9 mouse cellular contexts compared by ENCODE assay signal in the genomic region with DNA sequence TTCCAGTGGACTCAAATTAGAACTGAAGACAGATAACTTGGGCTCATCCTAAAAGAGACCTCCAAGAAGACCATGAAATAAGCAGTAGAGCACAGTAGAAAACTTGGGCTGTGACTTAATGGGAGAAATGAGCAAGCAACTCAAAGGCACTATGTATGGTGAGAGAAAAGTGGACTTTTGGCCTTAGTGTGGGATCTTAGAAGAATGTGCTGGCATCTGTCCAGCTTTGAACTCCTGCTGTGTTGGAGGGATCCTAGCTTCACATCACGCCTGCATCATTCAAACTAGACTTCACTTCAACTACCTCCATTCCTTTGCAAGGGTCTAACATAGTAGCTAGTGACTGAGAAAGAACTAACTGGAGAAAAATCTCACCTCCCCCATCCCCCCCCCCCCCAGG.
A peak's percentile ranks its signal among the peaks of the same experiment; 100 is the strongest.
DNase-seq lines count a peak whose midpoint lies in the region; ATAC-seq and TF ChIP-seq lines count a peak whose summit lies in the region.
"Had no signal": no experiment of that assay in that cellular context is flagged by ENCODE, and none has a peak within 500 bp of the region (broad histone marks: within the 10 kb centered on the region; RNA-seq: fewer than 3 reads in every experiment).

No protein-coding gene starts in this region.

- no peaks in the 10 kb centered on the region for H3K9me3 ChIP-seq in kidney, embryonic 15.5 days (replicated peaks)
- H3K9me3 ChIP-seq in liver, embryonic 14.5 days (ENCODE audit: control insufficient read depth, low read length): no peaks in the 10 kb centered on the region
- H3K9me3 ChIP-seq in forebrain, postnatal 0 days (ENCODE audit: low read length): no peaks in the 10 kb centered on the region

- no peak for ATAC-seq in kidney, embryonic 15.5 days (replicated peaks; ENCODE audit: low FRiP score)
- ATAC-seq in erythroid progenitor cell, adult 5-6 weeks (replicated peaks; ENCODE audit: low FRiP score, poor library complexity, severe bottlenecking): peak; percentile 17
- ATAC-seq in liver, embryonic 14.5 days (ENCODE audit: insufficient read depth): peak; percentile 27; the same call in 1 of the 2 replicates
- no peak for ATAC-seq in forebrain, postnatal 0 days

- H3K4me3 ChIP-seq in kidney, adult 2 months (ENCODE audit: insufficient read depth, low read depth, low read length): no peak overlapping the region
- H3K4me3 ChIP-seq in kidney, embryonic 15.5 days (replicated peaks): no peak overlapping the region
- peak overlapping the region; percentile 22; a peak in 3 of 4 replicates for H3K4me3 ChIP-seq in liver, embryonic 14.5 days (ENCODE audit: insufficient read depth in 1 of 2, low read depth in 2 of 2, low read length in 2 of 2)
- no peak overlapping the region for H3K4me3 ChIP-seq in forebrain, postnatal 0 days (ENCODE audit: low read depth, low read length)

- TF ChIP-seq CTCF in kidney, adult 2 months (conservative IDR thresholded peaks at IDR 0.05; ENCODE audit: insufficient read depth, insufficient read length, low read depth, low read length): no peak
- no peak for TF ChIP-seq CTCF in liver, embryonic 14.5 days (IDR thresholded peaks at IDR 0.05; ENCODE audit: low read depth)
- no peak for TF ChIP-seq CTCF in forebrain, postnatal 0 days (IDR thresholded peaks at IDR 0.05; ENCODE audit: low read depth)

- H3K27ac ChIP-seq in kidney, adult 2 months (ENCODE audit: insufficient read depth, low read depth, low read length): no peak overlapping the region
- no peak overlapping the region; the same call in 1 of the 2 replicates for H3K27ac ChIP-seq in kidney, embryonic 15.5 days
- H3K27ac ChIP-seq in liver, embryonic 14.5 days: peak overlapping the region; percentile 92
- H3K27ac ChIP-seq in forebrain, postnatal 0 days (ENCODE audit: low read depth, low read length): no peak overlapping the region

- WGBS in kidney, adult 2 months: 50% methylated on average over 1 of the region's 1 CpGs
- 61% methylated on average over 1 of the region's 1 CpGs for WGBS in kidney, embryonic 15.5 days
- 36% methylated on average over 1 of the region's 1 CpGs for WGBS in liver, embryonic 14.5 days (ENCODE audit: insufficient replicate concordance)
- 61% methylated on average over 1 of the region's 1 CpGs for WGBS in forebrain, postnatal 0 days

- TF ChIP-seq POLR2A in kidney, adult 2 months (IDR thresholded peaks at IDR 0.05; ENCODE audit: low read depth, low read length): no peak

- no peak overlapping the region for H3K9ac ChIP-seq in kidney, embryonic 15.5 days
- H3K9ac ChIP-seq in liver, embryonic 14.5 days (replicated peaks): peak overlapping the region; percentile 62
- H3K9ac ChIP-seq in forebrain, postnatal 0 days: no peak overlapping the region

- no peaks in the 10 kb centered on the region for H3K4me1 ChIP-seq in kidney, adult 2 months (ENCODE audit: control insufficient read depth, insufficient read depth, low read length)
- H3K4me1 ChIP-seq in kidney, embryonic 15.5 days: no peaks in the 10 kb centered on the region
- peaks cover 71 to 76% of the 10 kb centered on the region in 2 experiments for H3K4me1 ChIP-seq in liver, embryonic 14.5 days (replicated peaks; ENCODE audit: control insufficient read depth in 2 of 2, insufficient read depth in 2 of 2, low read length in 1 of 2)
- no peaks in the 10 kb centered on the region for H3K4me1 ChIP-seq in forebrain, postnatal 0 days (ENCODE audit: insufficient read depth)

- peak; percentile 44 for DNase-seq in kidney, adult 2 months
- DNase-seq in Muller cell, postnatal 12 days (ENCODE audit: inconsistent ontology term): peak; percentile 63
- DNase-seq in liver, embryonic 14.5 days (ENCODE audit: low read depth in 3 of 3, low spot score in 3 of 3): peak in 1 of 3 experiments; percentile 33
- DNase-seq in gastrocnemius, postnatal 36 days: no peak
- no peak for DNase-seq in forebrain, postnatal 0 days
- DNase-seq: right cerebral cortex, postnatal 14 days had no signal

- H3K36me3 ChIP-seq in kidney, adult 2 months (ENCODE audit: control insufficient read depth, insufficient read depth, low read length): no peaks in the 10 kb centered on the region
- no peaks in the 10 kb centered on the region for H3K36me3 ChIP-seq in kidney, embryonic 15.5 days
- H3K36me3 ChIP-seq in liver, embryonic 14.5 days (replicated peaks; ENCODE audit: control insufficient read depth, insufficient read depth, low read depth): no peaks in the 10 kb centered on the region
- no peaks in the 10 kb centered on the region for H3K36me3 ChIP-seq in forebrain, postnatal 0 days (ENCODE audit: insufficient read depth)

- no peaks in the 10 kb centered on the region for H3K27me3 ChIP-seq in kidney, adult 2 months (replicated peaks; ENCODE audit: control insufficient read depth, insufficient read depth, low read length)
- no peaks in the 10 kb centered on the region for H3K27me3 ChIP-seq in kidney, embryonic 15.5 days
- H3K27me3 ChIP-seq in liver, embryonic 14.5 days (ENCODE audit: control insufficient read depth, insufficient read depth, low read length): no peaks in the 10 kb centered on the region
- H3K27me3 ChIP-seq in forebrain, postnatal 0 days (ENCODE audit: insufficient read depth, low read length): no peaks in the 10 kb centered on the region

- no peak for TF ChIP-seq EP300 in liver, embryonic 14.5 days (IDR thresholded peaks at IDR 0.05; ENCODE audit: low read depth)

- no peak overlapping the region for H3K4me2 ChIP-seq in kidney, embryonic 15.5 days
- H3K4me2 ChIP-seq in liver, embryonic 14.5 days (ENCODE audit: low read depth): peak overlapping the region; percentile 83
- no peak overlapping the region for H3K4me2 ChIP-seq in forebrain, postnatal 0 days (ENCODE audit: low read depth)
- H3K4me2 ChIP-seq: midbrain, embryonic 11.5 days had no signal

- intact Hi-C loops in gastrocnemius, postnatal 36 days (cut with DNase I): no loop called here

Comparison
In these comparisons a context has a peak if more than half of its experiments do, and no peak if none do; other contexts are left out.
1. DNase-seq: peak in kidney, adult 2 months (single experiment) and Muller cell, postnatal 12 days (single experiment); none in gastrocnemius, postnatal 36 days (0 of 2) and forebrain, postnatal 0 days (single experiment).
2. H3K4me3 ChIP-seq: peak in liver, embryonic 14.5 days (2 of 2); none in kidney, adult 2 months (single experiment), kidney, embryonic 15.5 days (single experiment) and forebrain, postnatal 0 days (single experiment).
3. ATAC-seq: peak in erythroid progenitor cell, adult 5-6 weeks (single experiment) and liver, embryonic 14.5 days (single experiment); none in kidney, embryonic 15.5 days (single experiment) and forebrain, postnatal 0 days (single experiment).